Mouse (Mus musculus): ENCODE data around the gene Gm16223. TPM values are rescaled to one million over a fixed set of nuclear protein-coding genes. Genes with fewer than 3 reads are reported as not detected.

The Gm16223 gene
- total RNA-seq, 2 experiments from 2014 or later: 0.10 TPM; not detected in 1

- DNase-seq: no peak
- intact Hi-C loops (cut with DNase I): no loop called here
These were observed 144.0 kb downstream of the Gm16223 start for GRCm38 (mm10) chr5:42211554-42212338.

DNA sequence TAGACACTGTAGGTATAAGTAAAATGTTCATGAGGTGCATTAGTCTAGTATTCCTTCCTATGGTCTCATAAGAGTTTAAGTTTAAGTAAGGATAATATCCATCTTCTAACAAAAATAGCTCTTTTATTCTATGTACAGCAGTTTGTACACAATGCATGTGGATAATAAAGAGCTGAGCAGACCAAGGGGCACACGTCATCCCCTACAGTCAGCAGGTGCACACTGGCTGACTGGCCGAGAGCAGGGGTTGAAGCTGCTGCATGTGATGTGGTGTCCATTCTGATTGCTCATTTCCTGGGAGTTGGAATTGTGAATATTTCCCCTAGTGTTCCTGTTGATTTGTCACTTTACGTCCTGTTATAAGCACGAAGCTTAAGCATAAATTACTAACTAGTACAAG is 144.6 kb downstream of the Gm16223 start:
- intact Hi-C loops (cut with DNase I): no loop called here
- no peak for DNase-seq

DNA sequence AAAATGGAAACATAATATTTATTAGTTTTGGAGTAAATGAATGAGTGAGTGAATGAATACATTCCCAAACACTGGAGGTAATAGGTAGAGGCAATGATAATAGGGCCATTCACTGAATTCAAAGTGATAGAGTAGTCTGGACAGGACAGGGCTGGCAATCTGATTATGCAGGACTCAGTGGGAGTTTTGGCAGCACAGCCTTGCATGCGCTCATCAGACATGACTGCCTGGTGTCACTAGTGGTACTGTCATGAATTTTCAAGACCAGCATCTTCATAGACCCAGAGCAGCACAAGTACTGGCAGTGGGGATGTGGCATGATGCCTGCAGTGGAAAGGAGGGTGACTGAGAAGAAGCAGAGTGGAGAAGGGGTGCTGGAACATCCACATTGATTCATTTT is 157.1 kb downstream of the Gm16223 start:
- DNase-seq: no peak
- intact Hi-C loops (cut with DNase I): no loop called here

DNA sequence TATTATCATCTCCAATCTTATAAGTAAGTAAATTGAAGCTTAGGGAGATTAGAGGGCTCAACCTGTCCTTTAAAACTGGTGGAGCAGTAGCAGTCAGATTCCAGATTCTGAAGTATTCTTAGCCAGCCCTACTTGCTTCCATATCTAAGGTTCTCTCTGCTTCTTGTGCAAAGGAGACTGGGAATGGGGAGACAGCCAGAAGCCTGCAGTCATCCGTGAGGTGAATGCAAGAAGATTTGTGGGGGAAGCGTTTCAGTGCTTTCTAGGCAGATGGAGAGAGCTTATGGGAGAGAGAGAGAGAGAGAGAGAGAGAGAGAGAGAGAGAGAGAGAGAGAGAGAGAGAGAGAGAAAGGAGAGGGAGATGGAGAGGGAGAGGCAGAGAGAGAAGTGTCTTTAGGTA is 160.9 kb downstream of the Gm16223 start:
- intact Hi-C loops (cut with DNase I): no loop called here
- DNase-seq: no peak

GRCm38 (mm10) chr5:42239291-42239690 is 171.5 kb downstream of the Gm16223 start:
- DNase-seq: no peak
- intact Hi-C loops (cut with DNase I): no loop called here

DNA sequence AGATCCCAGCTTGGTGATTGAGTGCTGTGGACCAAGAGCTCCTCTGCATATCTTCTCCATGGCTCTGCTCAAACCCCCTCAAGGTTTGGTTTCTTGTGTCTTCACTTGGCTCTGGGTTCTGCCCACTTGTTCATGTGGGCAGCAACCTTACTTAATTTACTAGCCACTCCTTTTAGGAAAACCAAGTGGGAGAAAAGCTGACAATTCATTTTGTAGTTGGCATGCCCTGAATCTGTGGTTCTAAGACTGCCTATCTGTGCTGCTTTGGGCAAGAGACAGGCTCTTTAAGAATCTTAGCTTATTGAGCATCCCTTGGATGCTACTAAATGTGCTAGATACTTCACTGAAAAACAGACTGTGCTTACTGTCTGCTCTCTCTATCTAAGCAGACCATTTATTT is 172.0 kb downstream of the Gm16223 start:
- DNase-seq: no peak
- intact Hi-C loops (cut with DNase I): no loop called here

- intact Hi-C loops (cut with DNase I): no loop called here
- DNase-seq: no peak
These were observed 182.6 kb downstream of the Gm16223 start for GRCm38 (mm10) chr5:42250376-42250775.

Other genes with a start within 250 kb of the Gm16223 start
- gene Bod1l, start 223.6 kb upstream of the Gm16223 start, total RNA-seq (2021): 10 to 100 TPM; 17.5 to 18.6 TPM